29 mouse cellular contexts compared by ENCODE assay signal in the genomic region with DNA sequence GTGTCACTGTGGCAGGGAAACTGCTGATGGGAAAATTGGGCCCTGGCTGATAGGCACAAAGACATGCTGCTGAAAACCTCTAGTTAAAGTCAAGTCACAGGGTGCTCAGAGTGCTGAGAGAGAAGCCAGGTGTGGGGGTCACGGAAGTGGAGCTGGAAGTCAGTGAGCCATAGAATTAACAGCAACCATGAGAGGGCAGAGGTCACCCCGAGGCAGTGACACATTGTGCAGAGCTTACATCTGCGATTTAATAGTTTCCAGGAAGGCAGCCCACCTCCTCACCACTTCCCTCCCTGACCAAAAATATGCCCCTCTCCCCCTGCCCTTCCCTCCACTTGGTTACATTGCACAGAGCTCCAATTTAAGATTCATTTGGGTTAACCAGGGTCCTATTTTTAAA. TPM values are rescaled to one million over a fixed set of nuclear protein-coding genes. Genes with fewer than 3 reads are reported as not detected.
DNase-seq lines count a peak whose midpoint lies in the region; ATAC-seq lines count a peak whose summit lies in the region.
"Had no signal": no experiment of that assay in that cellular context is flagged by ENCODE, and none has a peak within 500 bp of the region (broad histone marks: within the 10 kb centered on the region; RNA-seq: fewer than 3 reads in every experiment).

No protein-coding gene starts in this region.

- H3K4me2 ChIP-seq in kidney, embryonic 14.5 days (replicated peaks; ENCODE audit: low read depth, low read length) = no peak overlapping the region
- no peak overlapping the region for H3K4me2 ChIP-seq in limb, embryonic 11.5 days (ENCODE audit: low read depth, severe bottlenecking)
- H3K4me2 ChIP-seq: embryonic facial prominence, embryonic 13.5 days; forebrain, embryonic 12.5 days; liver, embryonic 13.5 days; midbrain, embryonic 13.5 days; neural tube, embryonic 12.5 days; stomach, embryonic 15.5 days had no signal

- no peaks in the 10 kb centered on the region for H3K27me3 ChIP-seq in kidney, embryonic 14.5 days (ENCODE audit: control insufficient read depth, insufficient read depth, low read length)
- H3K27me3 ChIP-seq in limb, embryonic 11.5 days (ENCODE audit: control insufficient read depth, insufficient read depth, low read length) = no peaks in the 10 kb centered on the region
- H3K27me3 ChIP-seq: CH12.LX; forebrain, embryonic 12.5 days; liver, embryonic 13.5 days; midbrain, embryonic 13.5 days; neural tube, embryonic 12.5 days; stomach, embryonic 15.5 days had no signal

- H3K27ac ChIP-seq in kidney, embryonic 14.5 days (ENCODE audit: low read depth, low read length) = no peak overlapping the region
- H3K27ac ChIP-seq in limb, embryonic 11.5 days (replicated peaks; ENCODE audit: low read depth, low read length) = peak overlapping the region; percentile 5; the same call in 1 of the 2 replicates
- H3K27ac ChIP-seq: embryonic facial prominence, embryonic 13.5 days; forebrain, embryonic 12.5 days; liver, embryonic 13.5 days; midbrain, embryonic 13.5 days; neural tube, embryonic 12.5 days; stomach, embryonic 15.5 days had no signal

- WGBS in kidney, embryonic 14.5 days = 46% methylated on average over 3 of the region's 3 CpGs
- 26% methylated on average over 3 of the region's 3 CpGs for WGBS in limb, embryonic 11.5 days

- no peaks in the 10 kb centered on the region for H3K9me3 ChIP-seq in kidney, embryonic 14.5 days (ENCODE audit: control insufficient read depth, low read length)
- no peaks in the 10 kb centered on the region for H3K9me3 ChIP-seq in limb, embryonic 11.5 days (ENCODE audit: control insufficient read depth, low read length)
- H3K9me3 ChIP-seq: embryonic facial prominence, embryonic 13.5 days; forebrain, embryonic 12.5 days; G1E; liver, embryonic 13.5 days; midbrain, embryonic 13.5 days; neural tube, embryonic 12.5 days; stomach, embryonic 15.5 days had no signal

- H3K4me3 ChIP-seq in kidney, embryonic 14.5 days (ENCODE audit: low read length) = no peak overlapping the region
- no peak overlapping the region for H3K4me3 ChIP-seq in limb, embryonic 11.5 days (ENCODE audit: low read depth, low read length)
- H3K4me3 ChIP-seq: embryonic facial prominence, embryonic 13.5 days; erythroblast, embryonic 14.5 days; forebrain, embryonic 12.5 days; liver, embryonic 13.5 days; midbrain, embryonic 13.5 days; neural tube, embryonic 12.5 days; stomach, embryonic 15.5 days had no signal

- H3K36me3 ChIP-seq in kidney, embryonic 14.5 days (ENCODE audit: control insufficient read depth, insufficient read depth, low read length) = no peaks in the 10 kb centered on the region
- no peaks in the 10 kb centered on the region for H3K36me3 ChIP-seq in limb, embryonic 11.5 days (ENCODE audit: control insufficient read depth, insufficient read depth, low read length)
- H3K36me3 ChIP-seq: embryonic facial prominence, embryonic 13.5 days; forebrain, embryonic 12.5 days; G1E; liver, embryonic 13.5 days; midbrain, embryonic 13.5 days; neural tube, embryonic 12.5 days; stomach, embryonic 15.5 days had no signal

- H3K9ac ChIP-seq in kidney, embryonic 14.5 days (ENCODE audit: low read depth, low read length) = no peak overlapping the region
- no peak overlapping the region for H3K9ac ChIP-seq in limb, embryonic 11.5 days (ENCODE audit: low read length)
- H3K9ac ChIP-seq: embryonic facial prominence, embryonic 13.5 days; forebrain, embryonic 12.5 days; liver, embryonic 13.5 days; midbrain, embryonic 13.5 days; neural tube, embryonic 12.5 days; stomach, embryonic 15.5 days had no signal

- ATAC-seq in kidney, embryonic 14.5 days (ENCODE audit: low FRiP score, low TSS enrichment) = 0 out of 2 replicates have a peak, but pooled peaks have one; percentile 43
- peak; percentile 68 for ATAC-seq in limb, embryonic 11.5 days (ENCODE audit: insufficient number of reproducible peaks, low FRiP score, low TSS enrichment, low read depth)
- ATAC-seq: hindbrain, embryonic 16.5 days; intestine, postnatal 0 days; midbrain, embryonic 13.5 days; Patski had no signal

- DNase-seq in kidney, adult 8-10 months = no peak
- DNase-seq in A20 (ENCODE audit: low read depth, low spot score) = peak; percentile 46
- peak; percentile 39 for DNase-seq in embryo, embryonic 11 days
- peak; percentile 67 for DNase-seq in limb, embryonic 11.5 days (ENCODE audit: low spot score)
- no peak for DNase-seq in layer of hippocampus, adult 9-10 months (ENCODE audit: low spot score)
- DNase-seq in layer of hippocampus, adult 18-20 months (ENCODE audit: low spot score in 2 of 2) = no peak
- DNase-seq in adrenal gland, postnatal 25 days = no peak
- DNase-seq: B cell, adult 2 months; cerebellum, adult 2 months; cerebellum, postnatal 25 days; gastrocnemius, postnatal 36 days; heart, postnatal 4 days; liver, embryonic 13.5 days; lung, adult 2 months; right cerebral cortex, postnatal 4 days; thymus, postnatal 36 days had no signal

- no peaks in the 10 kb centered on the region for H3K4me1 ChIP-seq in kidney, embryonic 14.5 days (ENCODE audit: control insufficient read depth, insufficient read depth, low read length)
- H3K4me1 ChIP-seq in limb, embryonic 11.5 days (ENCODE audit: control insufficient read depth, insufficient read depth, low read length) = peaks cover 2% of the 10 kb centered on the region; the same call in 1 of the 2 replicates
- H3K4me1 ChIP-seq: embryonic facial prominence, embryonic 13.5 days; forebrain, embryonic 12.5 days; liver, embryonic 13.5 days; midbrain, embryonic 13.5 days; neural tube, embryonic 12.5 days; stomach, embryonic 15.5 days had no signal

RNA-seq across cellular contexts. Expression of a gene that starts 25.1 kb away (rescaled TPM):
- polyA plus RNA-seq in kidney, embryonic 14.5 days (2014; fragmentation: Nextera tagmentation; extraction: Ambion mirVana) = not detected in 2 replicates
- 0.23 TPM in 1 of 2 replicates, not detected in the other for polyA plus RNA-seq in limb, embryonic 11.5 days (2014; fragmentation: Nextera tagmentation; extraction: Ambion mirVana)
- 1 to 10 TPM; 3.5 to 3.7 TPM for total RNA-seq in layer of hippocampus, adult 18-20 months (2021)
- total RNA-seq in adrenal gland, postnatal 25 days (2021) = not detected in 2 replicates
- total RNA-seq: CH12.LX; G1E; heart, postnatal 4 days; megakaryocyte, adult 5-6 weeks had no signal
- polyA plus RNA-seq: embryonic facial prominence, embryonic 13.5 days; erythroblast, embryonic 14.5 days; forebrain, embryonic 12.5 days; G1E; Patski; stomach, embryonic 15.5 days had no signal

Comparison
In these comparisons a context has a peak if more than half of its experiments do, and no peak if none do; other contexts are left out.
1. DNase-seq: peak in A20 (single experiment), embryo, embryonic 11 days (single experiment) and limb, embryonic 11.5 days (single experiment); none in kidney, adult 8-10 months (0 of 2), layer of hippocampus, adult 9-10 months (single experiment), layer of hippocampus, adult 18-20 months (0 of 2) and adrenal gland, postnatal 25 days (single experiment).